Mouse (Mus musculus) E14TG2a.4 (cell line): ENCODE results near the gene Gdf10.

Experiments
- H3K27me3 ChIP-seq: 2 replicates; pipeline ENCODE4 v1.6.1; 2014; ENCODE audit warnings: low read length, control low read depth; ENCODE audit not compliant: insufficient read depth
- H3K36me3 ChIP-seq: 2 replicates; pipeline ENCODE4 v1.6.1; 2014; ENCODE audit warnings: low read length, control low read depth; ENCODE audit not compliant: insufficient read depth
- H3K4me1 ChIP-seq: replicated peaks from 2 replicates; pipeline ENCODE4 v1.6.1; 2014; ENCODE audit warnings: low read depth, low read length, control low read depth
- H3K4me3 ChIP-seq: replicated peaks from 2 replicates; pipeline ENCODE4 v1.5.1; 2014; ENCODE audit warnings: mild to moderate bottlenecking, low read length
- H3K9me3 ChIP-seq: 2 replicates; pipeline ENCODE4 v1.6.1; 2014; ENCODE audit warnings: low read length, control low read depth
- CTCF ChIP-seq: conservative IDR thresholded peaks from 2 replicates; pipeline ENCODE4 v1.5.1; 2014; ENCODE audit warnings: low read length
- NANOG ChIP-seq: IDR thresholded peaks from 2 replicates; pipeline ENCODE4 v1.6.1; 2014; ENCODE audit warnings: borderline replicate concordance, low read length, mixed read lengths
- POU5F1 ChIP-seq: IDR thresholded peaks from 2 replicates; pipeline ENCODE4 v1.6.1; 2014; ENCODE audit warnings: low read length, borderline replicate concordance

Gdf10 gene

GRCm38 (mm10) chr14:33923168-33924070 lies at the start of gene Gdf10:
TSS of gene Gdf10 (plus strand) at chr14:33923587.
- H3K9me3 ChIP-seq: no peaks in the 10 kb centered on the region
- no peak for TF ChIP-seq POU5F1
- TF ChIP-seq NANOG: no peak
- TF ChIP-seq CTCF: no peak
- peaks cover 93% of the 10 kb centered on the region for H3K27me3 ChIP-seq
- H3K4me3 ChIP-seq: peak within 1 kb of the TSS; percentile 78
- H3K36me3 ChIP-seq: no peaks in the 10 kb centered on the region
- peaks cover 5% of the 10 kb centered on the region for H3K4me1 ChIP-seq

GRCm38 (mm10) chr14:33878826-33879225 lies 44.6 kb upstream of the Gdf10 start:
- H3K36me3 ChIP-seq: no peaks in the 10 kb centered on the region
- TF ChIP-seq NANOG (no peak), POU5F1 (no peak), CTCF (no peak)
- no peaks in the 10 kb centered on the region for H3K9me3 ChIP-seq
- no peak overlapping the region for H3K4me3 ChIP-seq
- no peaks in the 10 kb centered on the region for H3K27me3 ChIP-seq
- no peaks in the 10 kb centered on the region for H3K4me1 ChIP-seq

GRCm38 (mm10) chr14:33880236-33880635 lies 43.2 kb upstream of the Gdf10 start:
- H3K27me3 ChIP-seq: no peaks in the 10 kb centered on the region
- H3K9me3 ChIP-seq: no peaks in the 10 kb centered on the region
- H3K36me3 ChIP-seq: no peaks in the 10 kb centered on the region

GRCm38 (mm10) chr14:33881471-33881870 lies 41.9 kb upstream of the Gdf10 start:
- Histone ChIP-seq H3K4me1 (no peaks in the 10 kb centered on the region), H3K4me3 (no peak overlapping the region), H3K27me3 (no peaks in the 10 kb centered on the region), H3K36me3 (no peaks in the 10 kb centered on the region), H3K9me3 (no peaks in the 10 kb centered on the region)
- TF ChIP-seq POU5F1 (no peak), CTCF (no peak), NANOG (no peak)

More at GRCm38 (mm10) chr14:33880236-33880635, 43.2 kb upstream of the Gdf10 start:
- TF ChIP-seq NANOG: no peak
- no peak for TF ChIP-seq CTCF
- TF ChIP-seq POU5F1: no peak
- Histone ChIP-seq H3K4me1 (no peaks in the 10 kb centered on the region), H3K4me3 (no peak overlapping the region)

- Histone ChIP-seq H3K36me3 (no peaks in the 10 kb centered on the region), H3K4me1 (no peaks in the 10 kb centered on the region), H3K9me3 (no peaks in the 10 kb centered on the region), H3K4me3 (no peak overlapping the region), H3K27me3 (no peaks in the 10 kb centered on the region)
- no peak for TF ChIP-seq CTCF
- no peak for TF ChIP-seq NANOG
- no peak for TF ChIP-seq POU5F1
Observed at GRCm38 (mm10) chr14:33883046-33883445, 40.3 kb upstream of the Gdf10 start.

GRCm38 (mm10) chr14:33885466-33885865 lies 37.9 kb upstream of the Gdf10 start:
- Histone ChIP-seq H3K4me1 (no peaks in the 10 kb centered on the region), H3K9me3 (no peaks in the 10 kb centered on the region), H3K4me3 (no peak overlapping the region), H3K36me3 (no peaks in the 10 kb centered on the region), H3K27me3 (no peaks in the 10 kb centered on the region)
- TF ChIP-seq NANOG (no peak), POU5F1 (no peak), CTCF (no peak)

- Histone ChIP-seq H3K4me1 (no peaks in the 10 kb centered on the region), H3K36me3 (no peaks in the 10 kb centered on the region), H3K4me3 (no peak overlapping the region), H3K27me3 (no peaks in the 10 kb centered on the region), H3K9me3 (no peaks in the 10 kb centered on the region)
- TF ChIP-seq CTCF (no peak), POU5F1 (no peak), NANOG (no peak)
Observed at GRCm38 (mm10) chr14:33888387-33889035, 34.9 kb upstream of the Gdf10 start.

- H3K9me3 ChIP-seq: no peaks in the 10 kb centered on the region
- no peaks in the 10 kb centered on the region for H3K36me3 ChIP-seq
- H3K27me3 ChIP-seq: no peaks in the 10 kb centered on the region
Observed at GRCm38 (mm10) chr14:33889971-33890370, 33.4 kb upstream of the Gdf10 start.

GRCm38 (mm10) chr14:33891507-33891906 lies 31.9 kb upstream of the Gdf10 start:
- no peak overlapping the region for H3K4me3 ChIP-seq
- no peak for TF ChIP-seq POU5F1
- TF ChIP-seq NANOG: no peak
- no peak for TF ChIP-seq CTCF
- H3K9me3 ChIP-seq: no peaks in the 10 kb centered on the region
- H3K36me3 ChIP-seq: no peaks in the 10 kb centered on the region
- no peaks in the 10 kb centered on the region for H3K4me1 ChIP-seq
- H3K27me3 ChIP-seq: no peaks in the 10 kb centered on the region

More at GRCm38 (mm10) chr14:33889971-33890370, 33.4 kb upstream of the Gdf10 start:
- no peaks in the 10 kb centered on the region for H3K4me1 ChIP-seq
- TF ChIP-seq POU5F1: no peak
- no peak for TF ChIP-seq NANOG
- no peak for TF ChIP-seq CTCF
- H3K4me3 ChIP-seq: no peak overlapping the region
